Mouse (Mus musculus): ENCODE data around the gene Anks6.

GRCm38 (mm10) chr4:47039586-47039985 is 17.6 kb downstream of the Anks6 start:
- TF ChIP-seq CTCF (IDR thresholded peaks at IDR 0.05; ENCODE audit: borderline replicate concordance, control insufficient read depth, extremely low read depth, insufficient read depth, low read length, poor library complexity) (no peak), POLR2A (IDR thresholded peaks at IDR 0.05; ENCODE audit: control insufficient read depth, extremely low read depth, insufficient read depth, low read length, poor library complexity) (no peak)

Data from thymus, adult 2 months (tissue).